Mouse (Mus musculus): Measurements from ENCODE around the gene Rab44. TPM values are rescaled to one million over a fixed set of nuclear protein-coding genes. Genes with fewer than 3 reads are reported as not detected.

The Rab44 gene
- polyA plus RNA-seq, 1 experiment = not detected

DNA sequence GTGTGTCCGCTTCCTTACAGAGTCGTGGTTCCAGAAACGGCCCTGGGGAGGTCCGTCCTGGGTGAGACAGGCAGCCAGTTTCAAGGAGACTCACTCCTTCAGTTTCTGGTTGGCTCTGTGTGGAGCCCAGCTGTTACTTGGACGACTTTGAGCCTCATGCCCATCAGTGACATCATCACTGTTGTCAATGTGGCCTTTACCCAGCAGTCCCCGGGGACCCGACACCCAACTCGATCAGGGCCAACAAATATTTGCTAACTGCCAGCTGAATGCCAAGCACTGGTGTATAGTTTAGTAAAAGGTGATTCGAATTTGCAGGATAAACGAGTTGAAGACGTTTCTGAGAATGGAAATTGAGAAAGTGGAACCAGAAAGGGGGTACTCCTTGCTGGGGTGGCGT is 2.1 kb downstream of the Rab44 start:
- TF ChIP-seq POLR2A (IDR thresholded peaks at IDR 0.05; ENCODE audit: insufficient read depth, low read length) (no peak), CTCF (IDR thresholded peaks at IDR 0.05; ENCODE audit: low read depth, low read length) (no peak)
- no peak overlapping the region for H3K27ac ChIP-seq (ENCODE audit: insufficient read depth, low read length)
- no peaks in the 10 kb centered on the region for H3K9me3 ChIP-seq (replicated peaks; ENCODE audit: control insufficient read depth, insufficient read depth, low read length, poor library complexity, severe bottlenecking)
- no peaks in the 10 kb centered on the region; the same call in 1 of the 2 replicates for H3K27me3 ChIP-seq (ENCODE audit: control insufficient read depth, insufficient read depth, low read length, poor library complexity, severe bottlenecking)
- no peaks in the 10 kb centered on the region for H3K4me1 ChIP-seq (ENCODE audit: control insufficient read depth, insufficient read depth, low read length)
- H3K36me3 ChIP-seq (ENCODE audit: control insufficient read depth, insufficient read depth, low read length, poor library complexity, severe bottlenecking) = no peaks in the 10 kb centered on the region
- H3K9ac ChIP-seq (ENCODE audit: low read depth, poor library complexity, severe bottlenecking) = no peak overlapping the region
- no peak overlapping the region for H3K4me3 ChIP-seq (ENCODE audit: low read depth, low read length)

DNA sequence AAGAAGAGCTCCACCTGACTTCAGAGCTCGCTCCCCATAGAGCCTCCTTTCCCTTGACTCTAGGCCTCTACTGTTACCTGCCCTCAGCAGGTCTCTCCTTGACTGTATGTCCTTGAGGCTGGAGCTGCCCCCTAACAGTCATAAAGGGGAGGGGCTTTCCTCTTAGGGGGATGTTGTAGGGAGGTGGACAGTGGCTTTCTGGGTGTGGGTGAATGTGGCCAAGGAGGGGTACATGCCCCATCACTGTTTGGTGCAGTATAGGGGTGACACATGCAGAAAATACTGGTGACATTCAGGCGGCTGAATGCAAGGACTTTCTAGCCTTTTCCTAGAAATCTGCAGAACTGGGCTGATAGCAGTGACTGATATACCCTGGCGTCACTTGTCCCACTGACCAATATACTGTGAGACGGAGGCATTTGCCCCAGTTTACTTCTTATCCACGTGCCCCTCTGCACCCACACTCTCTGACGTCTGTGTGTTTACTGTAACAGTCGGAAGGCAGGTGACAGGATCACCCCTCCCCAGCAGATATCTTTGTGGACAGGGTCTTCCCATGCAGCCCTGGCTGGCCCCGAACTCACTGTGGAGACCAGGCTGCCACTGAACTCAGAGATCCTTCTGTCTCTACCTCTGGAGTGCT is 3.2 kb downstream of the Rab44 start:
- Histone ChIP-seq H3K9ac (ENCODE audit: low read depth, poor library complexity, severe bottlenecking) (no peak overlapping the region), H3K36me3 (ENCODE audit: control insufficient read depth, insufficient read depth, low read length, poor library complexity, severe bottlenecking) (no peaks in the 10 kb centered on the region), H3K27me3 (ENCODE audit: control insufficient read depth, insufficient read depth, low read length, poor library complexity, severe bottlenecking) (no peaks in the 10 kb centered on the region), H3K4me3 (ENCODE audit: low read depth, low read length) (no peak overlapping the region), H3K9me3 (replicated peaks; ENCODE audit: control insufficient read depth, insufficient read depth, low read length, poor library complexity, severe bottlenecking) (no peaks in the 10 kb centered on the region), H3K4me1 (ENCODE audit: control insufficient read depth, insufficient read depth, low read length) (no peaks in the 10 kb centered on the region), H3K27ac (ENCODE audit: insufficient read depth, low read length) (no peak overlapping the region)
- no peak for TF ChIP-seq POLR2A (IDR thresholded peaks at IDR 0.05; ENCODE audit: insufficient read depth, low read length)

DNA sequence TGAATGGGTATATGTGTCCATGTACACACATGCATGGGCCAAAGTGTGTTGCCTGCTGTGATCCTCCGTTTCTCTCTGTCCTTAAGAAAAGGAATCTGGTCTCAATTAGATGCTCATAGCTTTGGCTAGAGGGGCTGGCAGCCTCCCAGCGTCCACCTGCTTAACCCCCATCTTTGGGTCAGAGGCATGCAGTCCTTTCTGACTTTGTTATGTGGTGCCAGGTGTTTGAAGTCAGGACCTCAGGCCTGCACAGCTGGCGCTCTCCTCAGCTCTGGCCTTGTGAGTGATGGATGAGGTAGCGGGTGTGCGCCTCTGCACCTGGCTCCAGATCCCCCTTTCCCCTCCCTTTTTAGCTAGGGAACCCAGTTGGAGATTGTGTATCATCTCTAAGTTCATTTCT is 4.1 kb downstream of the Rab44 start:
- TF ChIP-seq EP300 (IDR thresholded peaks at IDR 0.05; ENCODE audit: insufficient read depth, low read depth, low read length) (no peak), CTCF (IDR thresholded peaks at IDR 0.05; ENCODE audit: low read depth, low read length) (no peak), POLR2A (IDR thresholded peaks at IDR 0.05; ENCODE audit: insufficient read depth, low read length) (no peak)
- no peak overlapping the region for H3K9ac ChIP-seq (ENCODE audit: low read depth, poor library complexity, severe bottlenecking)

DNA sequence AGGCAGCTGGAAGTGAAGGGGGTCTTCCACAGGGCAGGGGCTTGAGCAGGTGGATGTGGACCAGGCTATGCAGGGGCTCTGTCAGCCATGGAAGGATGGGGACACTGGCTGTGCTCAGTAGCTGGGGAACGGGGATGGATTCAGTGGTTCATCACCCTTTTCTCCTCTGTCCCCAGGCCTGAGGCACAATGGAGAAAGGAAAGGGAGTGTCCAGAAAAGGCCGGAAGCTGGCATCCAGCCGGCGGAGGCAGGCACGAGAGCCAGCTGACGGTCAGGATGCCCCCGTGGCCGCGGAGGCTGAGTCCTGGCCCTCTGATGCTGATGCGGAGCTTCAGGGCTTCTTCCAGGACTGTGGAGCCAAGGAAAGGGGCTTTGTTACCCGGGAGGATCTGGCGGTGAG is 6.7 kb downstream of the Rab44 start:
- no peaks in the 10 kb centered on the region for H3K9me3 ChIP-seq (replicated peaks; ENCODE audit: control insufficient read depth, insufficient read depth, low read length, poor library complexity, severe bottlenecking)
- H3K4me3 ChIP-seq (ENCODE audit: low read depth, low read length) = no peak overlapping the region
- H3K9ac ChIP-seq (ENCODE audit: low read depth, poor library complexity, severe bottlenecking) = no peak overlapping the region
- H3K4me1 ChIP-seq (ENCODE audit: control insufficient read depth, insufficient read depth, low read length) = no peaks in the 10 kb centered on the region
- TF ChIP-seq POLR2A (IDR thresholded peaks at IDR 0.05; ENCODE audit: insufficient read depth, low read length) = no peak
- TF ChIP-seq EP300 (IDR thresholded peaks at IDR 0.05; ENCODE audit: insufficient read depth, low read depth, low read length) = no peak
- no peak for TF ChIP-seq CTCF (IDR thresholded peaks at IDR 0.05; ENCODE audit: low read depth, low read length)
- no peaks in the 10 kb centered on the region for H3K36me3 ChIP-seq (ENCODE audit: control insufficient read depth, insufficient read depth, low read length, poor library complexity, severe bottlenecking)
- no peaks in the 10 kb centered on the region for H3K27me3 ChIP-seq (ENCODE audit: control insufficient read depth, insufficient read depth, low read length, poor library complexity, severe bottlenecking)
- no peak overlapping the region for H3K27ac ChIP-seq (ENCODE audit: insufficient read depth, low read length)

More for the DNA sequence above, 4.1 kb downstream of the Rab44 start:
- Histone ChIP-seq H3K27ac (ENCODE audit: insufficient read depth, low read length) (no peak overlapping the region), H3K27me3 (ENCODE audit: control insufficient read depth, insufficient read depth, low read length, poor library complexity, severe bottlenecking) (no peaks in the 10 kb centered on the region), H3K4me1 (ENCODE audit: control insufficient read depth, insufficient read depth, low read length) (no peaks in the 10 kb centered on the region), H3K9me3 (replicated peaks; ENCODE audit: control insufficient read depth, insufficient read depth, low read length, poor library complexity, severe bottlenecking) (no peaks in the 10 kb centered on the region), H3K4me3 (ENCODE audit: low read depth, low read length) (no peak overlapping the region), H3K36me3 (ENCODE audit: control insufficient read depth, insufficient read depth, low read length, poor library complexity, severe bottlenecking) (no peaks in the 10 kb centered on the region)

DNA sequence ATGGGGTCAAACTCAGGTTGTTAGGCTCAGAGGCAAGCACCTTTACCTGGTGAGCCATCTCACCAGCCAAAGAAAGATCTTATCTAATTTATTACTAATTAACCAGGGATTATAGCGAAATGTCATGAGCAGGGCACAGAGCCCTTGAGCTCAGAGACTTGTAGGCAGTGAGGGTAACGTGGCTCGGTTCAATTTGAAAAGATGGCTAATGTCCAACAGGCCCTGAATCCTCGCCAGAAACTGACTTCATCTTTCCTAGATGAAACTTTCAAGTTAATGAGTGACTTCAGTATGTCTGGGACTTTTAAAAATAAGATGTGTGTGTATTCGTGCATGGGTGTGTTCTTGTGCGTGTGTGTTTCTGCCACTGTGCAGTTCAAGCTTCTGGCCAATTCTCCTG is 8.9 kb downstream of the Rab44 start:
- Histone ChIP-seq H3K27ac (ENCODE audit: insufficient read depth, low read length) (no peak overlapping the region), H3K27me3 (ENCODE audit: control insufficient read depth, insufficient read depth, low read length, poor library complexity, severe bottlenecking) (no peaks in the 10 kb centered on the region), H3K36me3 (ENCODE audit: control insufficient read depth, insufficient read depth, low read length, poor library complexity, severe bottlenecking) (no peaks in the 10 kb centered on the region), H3K9ac (ENCODE audit: low read depth, poor library complexity, severe bottlenecking) (no peak overlapping the region), H3K9me3 (replicated peaks; ENCODE audit: control insufficient read depth, insufficient read depth, low read length, poor library complexity, severe bottlenecking) (no peaks in the 10 kb centered on the region), H3K4me3 (ENCODE audit: low read depth, low read length) (no peak overlapping the region), H3K4me1 (ENCODE audit: control insufficient read depth, insufficient read depth, low read length) (no peaks in the 10 kb centered on the region)
- no peak for TF ChIP-seq EP300 (IDR thresholded peaks at IDR 0.05; ENCODE audit: insufficient read depth, low read depth, low read length)
- no peak for TF ChIP-seq CTCF (IDR thresholded peaks at IDR 0.05; ENCODE audit: low read depth, low read length)
- no peak for TF ChIP-seq POLR2A (IDR thresholded peaks at IDR 0.05; ENCODE audit: insufficient read depth, low read length)

DNA sequence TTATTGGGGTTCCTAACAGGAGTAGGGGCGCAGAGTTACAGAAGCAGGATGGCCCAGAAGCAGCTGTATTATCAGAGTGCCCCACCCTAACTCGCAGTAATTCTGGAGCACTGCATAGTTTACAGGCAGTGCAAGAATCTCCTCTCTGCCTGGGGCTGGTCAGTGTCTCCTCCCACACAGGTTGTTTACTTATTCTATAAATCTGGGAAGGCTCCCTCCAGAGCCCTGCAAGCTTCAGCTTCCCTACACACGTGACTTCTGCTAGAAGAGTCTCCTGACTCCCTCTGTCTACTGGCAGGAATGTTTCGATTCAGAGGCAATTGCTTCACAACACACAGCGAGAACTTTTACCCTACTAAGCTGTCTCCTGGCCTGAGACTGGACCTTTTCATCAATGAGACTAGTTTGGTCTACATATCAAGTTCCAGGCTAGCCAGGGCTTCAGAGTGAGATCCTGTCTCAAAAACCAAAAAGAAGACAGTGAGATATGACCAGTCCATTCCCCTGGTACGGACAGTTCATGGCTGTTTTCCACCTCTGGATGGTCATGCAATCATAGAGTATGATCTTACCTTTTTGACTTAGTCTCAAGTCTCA is 9.7 kb downstream of the Rab44 start:
- H3K4me3 ChIP-seq (ENCODE audit: low read depth, low read length) = no peak overlapping the region
- no peaks in the 10 kb centered on the region for H3K4me1 ChIP-seq (ENCODE audit: control insufficient read depth, insufficient read depth, low read length)
- no peak for TF ChIP-seq CTCF (IDR thresholded peaks at IDR 0.05; ENCODE audit: low read depth, low read length)
- no peak for TF ChIP-seq EP300 (IDR thresholded peaks at IDR 0.05; ENCODE audit: insufficient read depth, low read depth, low read length)
- no peak for TF ChIP-seq POLR2A (IDR thresholded peaks at IDR 0.05; ENCODE audit: insufficient read depth, low read length)
- H3K27me3 ChIP-seq (ENCODE audit: control insufficient read depth, insufficient read depth, low read length, poor library complexity, severe bottlenecking) = no peaks in the 10 kb centered on the region
- H3K9me3 ChIP-seq (replicated peaks; ENCODE audit: control insufficient read depth, insufficient read depth, low read length, poor library complexity, severe bottlenecking) = no peaks in the 10 kb centered on the region
- H3K9ac ChIP-seq (ENCODE audit: low read depth, poor library complexity, severe bottlenecking) = no peak overlapping the region
- no peaks in the 10 kb centered on the region for H3K36me3 ChIP-seq (ENCODE audit: control insufficient read depth, insufficient read depth, low read length, poor library complexity, severe bottlenecking)
- no peak overlapping the region for H3K27ac ChIP-seq (ENCODE audit: insufficient read depth, low read length)

All from ES-Bruce4 (cell line).